Mouse (Mus musculus): ENCODE data around the gene Gpr55.

DNA sequence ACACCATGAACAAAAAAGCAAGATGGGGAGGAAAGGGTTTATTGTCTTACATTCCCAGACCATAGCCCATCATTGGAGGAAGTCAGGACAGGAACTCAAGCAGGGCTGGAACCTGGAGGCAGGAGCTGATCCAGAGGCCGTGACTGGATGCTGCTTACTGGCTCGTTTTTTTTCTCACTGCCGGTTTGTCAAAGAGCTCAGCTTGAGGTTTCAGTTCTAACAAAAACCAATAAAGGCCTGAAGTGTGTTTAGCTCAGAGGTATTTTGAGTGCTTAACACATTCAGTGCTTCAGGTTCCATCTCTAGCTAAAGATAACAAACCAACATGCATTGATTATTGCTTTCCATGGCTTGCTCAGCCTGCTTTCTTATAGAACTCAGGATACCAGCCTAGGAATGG lies 11.5 kb upstream of the Gpr55 start:
- TF ChIP-seq MAFK (IDR thresholded peaks at IDR 0.05; ENCODE audit: insufficient read depth, low read depth, low read length) (no peak), ZNF384 (IDR thresholded peaks at IDR 0.05; ENCODE audit: low read depth, low read length) (no peak)

Measured in ES-E14 (cell line).